Mouse (Mus musculus): Measurements from ENCODE around the gene Hebp1.

Hebp1 gene

DNA sequence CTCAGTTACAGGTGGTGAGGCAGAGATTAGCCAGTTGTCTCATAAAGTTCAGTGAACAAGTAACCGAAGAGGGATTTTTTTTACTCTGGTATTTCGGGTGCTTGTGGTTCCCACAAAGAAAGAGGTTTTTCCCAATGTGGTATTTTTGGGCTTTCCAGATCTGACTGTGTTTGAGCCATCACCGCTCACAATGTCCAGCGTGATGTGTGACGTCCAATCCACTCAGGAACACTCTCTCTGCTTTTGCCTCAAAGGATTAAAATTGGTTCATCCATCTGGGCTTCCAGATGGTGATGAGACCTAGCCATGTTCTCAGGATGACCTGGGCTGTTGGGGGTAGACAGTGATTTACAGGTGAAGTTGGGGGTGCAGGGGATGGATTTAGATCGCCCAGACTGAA is 90.8 kb downstream of the Hebp1 start:
- DNase-seq: no peak

DNA sequence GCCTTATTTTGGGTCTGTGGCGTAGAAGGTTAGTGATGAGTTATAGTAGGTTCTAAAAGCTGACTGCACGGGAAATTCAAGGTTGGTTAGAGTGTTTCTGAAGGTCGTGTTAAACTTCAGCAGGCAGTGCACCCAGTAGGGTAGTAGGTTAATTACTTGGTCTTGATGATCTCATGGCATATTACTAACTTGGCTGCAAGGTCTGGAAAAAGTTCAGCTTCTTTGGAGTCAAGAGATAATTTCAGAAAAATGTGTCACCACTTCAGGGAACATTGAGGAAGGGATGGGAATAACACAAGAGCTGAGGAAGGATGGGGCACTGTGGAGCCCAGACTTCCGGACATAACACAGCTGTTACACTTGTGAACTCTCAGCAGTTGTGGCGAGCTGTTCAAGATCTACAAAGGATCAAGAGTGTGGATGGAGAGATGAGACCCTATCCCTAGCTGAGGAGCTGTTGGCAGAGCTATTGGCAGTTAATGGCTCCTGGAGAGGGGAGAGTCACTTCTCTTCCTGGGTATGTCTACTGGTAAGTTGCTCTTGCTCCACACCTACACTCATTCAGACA is 95.0 kb downstream of the Hebp1 start:
- DNase-seq: no peak

DNA sequence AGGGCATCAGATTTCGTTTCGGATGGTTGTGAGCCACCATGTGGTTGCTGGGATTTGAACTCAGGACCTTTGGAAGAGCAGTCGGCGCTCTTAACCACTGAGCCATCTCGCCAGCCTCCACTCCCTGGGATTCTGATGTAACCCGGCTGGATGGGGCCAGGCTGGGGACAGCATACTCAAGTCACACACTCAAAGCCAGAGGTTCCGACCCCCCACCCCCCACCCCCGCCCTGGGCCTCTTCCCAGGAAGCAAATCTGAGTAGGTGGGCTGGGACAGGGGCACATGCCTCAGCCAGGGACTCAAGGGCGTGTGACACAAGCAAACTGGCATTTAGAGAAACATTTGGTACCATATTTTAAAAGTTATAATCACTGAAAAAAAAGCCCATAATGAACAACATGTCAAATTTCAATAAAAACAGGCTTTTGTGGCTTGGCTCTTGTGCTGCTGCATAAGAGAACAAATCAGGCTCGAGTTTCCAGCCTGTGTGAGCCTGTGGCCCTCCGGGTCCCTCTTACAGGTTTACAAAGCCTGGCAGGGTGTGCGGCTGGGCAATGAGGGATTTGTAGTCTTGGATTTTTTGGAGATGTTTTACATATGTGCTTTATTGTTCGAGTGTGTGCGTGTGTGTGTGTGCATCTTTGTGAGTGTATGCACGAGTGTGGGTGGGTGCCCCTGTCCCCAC is 96.9 kb downstream of the Hebp1 start:
- no peak for DNase-seq

DNA sequence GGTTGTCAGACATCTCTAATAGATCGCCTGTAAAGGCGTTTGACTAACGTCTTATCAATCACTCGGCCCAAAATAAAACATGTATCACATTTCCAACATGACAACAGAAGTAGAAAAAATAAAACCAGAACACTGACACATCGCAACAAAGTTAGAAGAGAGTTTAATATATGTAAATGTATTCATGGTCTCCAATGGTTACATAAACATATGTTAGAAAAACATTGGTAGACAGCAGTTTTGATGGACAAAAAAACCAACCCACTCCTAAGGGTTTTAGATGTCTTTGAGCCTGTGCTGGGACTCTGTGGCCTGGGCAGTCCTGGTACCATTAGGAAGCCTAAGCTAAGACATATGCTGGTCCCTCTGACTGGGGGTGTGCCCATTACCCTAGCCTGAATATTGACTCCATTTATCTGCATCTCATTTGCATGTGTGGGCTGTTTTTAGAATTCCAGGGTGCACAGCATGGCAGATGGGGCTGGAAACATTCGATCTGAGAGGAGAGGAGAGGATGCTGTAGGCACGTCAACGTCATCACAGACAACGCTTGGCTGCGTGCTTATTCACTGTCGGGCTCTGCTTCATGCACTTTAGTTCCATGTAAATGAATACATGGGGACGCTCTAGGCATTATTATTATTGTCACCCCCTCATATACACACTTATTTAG is 104.9 kb downstream of the Hebp1 start:
- DNase-seq: no peak

DNA sequence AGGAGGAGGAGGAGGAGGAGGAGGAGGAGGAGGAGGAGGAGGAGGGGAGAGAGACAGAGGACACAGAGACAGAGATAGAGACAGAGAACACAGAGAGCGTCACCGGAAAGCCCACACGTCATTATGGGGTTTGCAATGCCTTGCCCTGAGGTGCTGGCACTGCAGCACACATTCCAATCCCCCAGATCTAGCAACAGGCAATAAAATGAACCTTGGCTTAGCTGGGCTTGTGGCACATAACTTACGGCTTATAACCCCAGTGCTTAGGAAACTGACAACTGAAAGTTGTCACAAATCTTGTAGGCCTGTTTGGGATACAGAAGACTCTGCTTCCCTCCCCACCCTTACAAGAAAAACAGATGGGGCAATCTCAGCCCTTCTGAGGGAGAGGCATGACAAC is 107.2 kb downstream of the Hebp1 start:
- DNase-seq: no peak

DNA sequence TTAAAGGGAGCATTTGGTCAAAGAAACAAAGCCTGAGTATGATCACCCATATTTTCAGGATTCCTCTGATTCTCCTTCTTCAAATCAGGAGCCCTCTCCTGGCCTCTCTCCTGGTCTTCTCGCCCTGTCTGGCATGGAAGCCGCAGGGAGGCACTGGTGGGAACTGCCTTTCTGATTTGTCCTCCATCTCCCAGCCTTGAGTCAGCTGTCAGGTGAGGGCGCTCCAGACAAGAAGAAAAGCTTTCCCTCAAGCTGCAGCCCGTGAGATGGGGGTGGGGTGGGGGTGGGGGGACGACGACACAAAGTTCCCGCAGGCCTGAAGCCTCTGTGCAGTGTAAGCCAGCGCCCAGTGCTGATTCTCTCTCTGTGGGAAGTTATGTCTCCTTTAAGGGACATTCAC is 108.0 kb downstream of the Hebp1 start:
- peak; percentile 12 for DNase-seq

DNA sequence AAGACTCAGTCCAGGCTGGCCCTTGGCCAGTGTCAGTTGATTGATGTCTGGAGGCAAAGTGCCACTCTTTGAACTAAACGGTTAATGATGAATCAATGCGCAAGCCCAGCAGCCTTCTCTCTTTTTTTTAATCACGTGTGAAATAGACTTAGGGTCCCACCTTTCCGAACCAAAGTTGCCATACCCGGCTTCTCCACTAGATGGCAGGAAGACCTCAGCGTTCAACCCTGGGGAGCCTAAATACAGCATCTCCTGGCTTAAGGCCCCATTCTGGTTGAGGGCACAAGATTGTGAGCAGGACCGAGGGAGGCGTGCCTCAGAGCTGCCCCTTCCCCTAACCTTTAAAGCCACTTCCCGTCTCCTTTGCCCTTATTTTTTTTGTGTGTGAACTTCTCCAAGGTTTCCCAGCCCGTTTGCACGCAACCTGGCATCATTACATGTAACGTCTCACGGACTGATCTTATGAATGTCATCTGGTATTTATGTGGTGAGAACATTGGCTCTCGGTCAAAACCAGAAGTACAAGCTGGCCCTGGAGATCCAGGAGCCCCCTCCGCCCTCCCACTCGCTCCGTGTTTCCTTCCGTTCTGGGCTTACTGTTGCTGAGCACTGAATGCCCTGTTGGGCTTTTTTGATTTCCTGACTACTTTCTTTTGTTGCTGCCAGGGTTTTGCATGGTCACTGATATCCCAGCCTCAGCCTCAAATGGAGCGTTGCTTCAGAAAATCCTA is 109.9 kb downstream of the Hebp1 start:
- peak; percentile 71 for DNase-seq
